Mouse (Mus musculus): ENCODE results near the gene Rpl3.

GRCm38 (mm10) chr15:80031133-80031532 is 60.5 kb downstream of the Rpl3 start:
- TF ChIP-seq CTCF (IDR thresholded peaks at IDR 0.05; ENCODE audit: low read depth) (peak; percentile 59), EP300 (optimal IDR thresholded peaks at IDR 0.05) (no peak)

All from stomach, postnatal 0 days (tissue).